Mouse (Mus musculus) MEL-GATA-1-ER (cell line): ENCODE data around the gene Ccdc124.

ENCODE experiments used
- DNase-seq: peaks from one replicate; pipeline ENCODE4 v3.0.0-alpha.2; 2012; ENCODE audit warnings: low read depth; ENCODE audit errors: extremely low read depth

Ccdc124 gene

DNA sequence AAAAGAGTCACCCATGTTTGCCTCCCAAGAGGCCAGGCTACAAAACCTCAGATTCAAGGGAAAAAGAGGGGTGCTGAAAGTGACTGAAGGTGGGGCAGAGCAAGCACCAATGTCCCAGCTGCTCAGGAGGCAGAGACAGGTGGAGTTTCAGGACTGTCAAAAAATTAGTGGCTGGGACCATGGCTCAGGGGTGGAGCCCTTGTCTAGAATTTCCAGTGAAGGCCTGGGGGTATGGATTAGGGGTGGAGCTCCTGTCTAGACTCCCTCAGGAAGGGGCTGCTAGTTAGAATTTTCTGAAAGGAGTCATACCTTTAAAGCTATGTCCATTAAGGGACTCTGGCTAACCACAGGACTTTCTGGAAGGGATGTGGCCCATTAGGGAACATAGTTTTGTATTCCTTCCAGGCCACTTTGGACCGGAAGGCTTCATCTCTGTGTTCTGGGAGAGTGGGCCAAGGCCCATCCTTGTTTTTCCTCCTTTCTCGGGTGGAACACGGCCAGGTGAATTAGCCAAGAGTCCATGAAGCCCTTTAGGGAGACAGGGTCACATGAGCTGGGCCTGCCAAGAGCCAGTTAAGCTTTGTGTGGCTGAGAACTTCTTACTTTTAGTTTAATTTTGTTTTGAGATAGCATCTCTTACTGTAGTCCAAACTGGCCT, 24.3 kb downstream of the Ccdc124 start:
- DNase-seq = no peak

- DNase-seq = no peak
Observed at GRCm38 (mm10) chr8:70846371-70847154, 27.2 kb downstream of the Ccdc124 start.

GRCm38 (mm10) chr8:70845108-70845507, 28.6 kb downstream of the Ccdc124 start:
- no peak for DNase-seq

DNA sequence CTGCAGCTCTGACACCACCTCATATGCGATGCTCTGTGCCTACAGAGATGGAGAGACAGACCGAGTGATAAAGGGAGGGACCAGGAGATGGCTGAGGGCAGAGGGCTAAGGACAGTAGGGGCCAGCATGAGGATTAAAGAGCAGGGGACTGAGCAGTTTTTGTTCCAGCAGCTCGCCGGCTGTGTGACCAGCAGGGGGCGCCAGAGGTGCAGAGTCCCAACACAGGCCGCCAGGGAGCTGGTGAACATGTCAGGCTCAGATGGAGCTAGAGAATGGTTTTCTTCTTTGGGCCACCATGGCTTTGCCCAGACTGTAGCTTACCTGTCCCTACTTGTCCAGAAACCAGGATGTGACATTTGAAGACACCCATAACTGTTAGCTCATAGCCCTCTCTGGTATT, 29.2 kb downstream of the Ccdc124 start:
- peak; percentile 26 for DNase-seq

- DNase-seq = no peak
Observed at GRCm38 (mm10) chr8:70843941-70844340, 29.8 kb downstream of the Ccdc124 start.

GRCm38 (mm10) chr8:70843214-70843773, 30.4 kb downstream of the Ccdc124 start:
- DNase-seq = no peak

DNA sequence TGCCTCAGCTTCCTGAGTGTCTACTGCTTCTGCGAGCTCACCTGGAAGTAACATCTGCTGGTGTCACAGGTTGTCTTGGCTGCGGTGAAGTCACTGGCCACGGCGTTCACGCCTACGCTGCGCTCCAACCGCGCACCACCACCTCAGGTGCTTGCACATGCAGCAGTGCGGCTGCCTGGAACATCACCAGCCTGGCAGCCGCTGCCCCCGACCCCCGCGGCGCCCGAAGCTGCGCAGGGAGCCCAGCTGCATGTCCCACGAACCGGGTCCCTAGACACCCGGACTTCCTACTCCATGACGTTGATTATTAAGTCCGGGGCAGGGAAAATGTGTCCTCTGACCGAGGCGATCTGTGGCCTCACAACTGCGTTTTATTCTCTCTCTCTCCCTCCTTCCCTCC, 31.3 kb downstream of the Ccdc124 start:
- DNase-seq = no peak

DNA sequence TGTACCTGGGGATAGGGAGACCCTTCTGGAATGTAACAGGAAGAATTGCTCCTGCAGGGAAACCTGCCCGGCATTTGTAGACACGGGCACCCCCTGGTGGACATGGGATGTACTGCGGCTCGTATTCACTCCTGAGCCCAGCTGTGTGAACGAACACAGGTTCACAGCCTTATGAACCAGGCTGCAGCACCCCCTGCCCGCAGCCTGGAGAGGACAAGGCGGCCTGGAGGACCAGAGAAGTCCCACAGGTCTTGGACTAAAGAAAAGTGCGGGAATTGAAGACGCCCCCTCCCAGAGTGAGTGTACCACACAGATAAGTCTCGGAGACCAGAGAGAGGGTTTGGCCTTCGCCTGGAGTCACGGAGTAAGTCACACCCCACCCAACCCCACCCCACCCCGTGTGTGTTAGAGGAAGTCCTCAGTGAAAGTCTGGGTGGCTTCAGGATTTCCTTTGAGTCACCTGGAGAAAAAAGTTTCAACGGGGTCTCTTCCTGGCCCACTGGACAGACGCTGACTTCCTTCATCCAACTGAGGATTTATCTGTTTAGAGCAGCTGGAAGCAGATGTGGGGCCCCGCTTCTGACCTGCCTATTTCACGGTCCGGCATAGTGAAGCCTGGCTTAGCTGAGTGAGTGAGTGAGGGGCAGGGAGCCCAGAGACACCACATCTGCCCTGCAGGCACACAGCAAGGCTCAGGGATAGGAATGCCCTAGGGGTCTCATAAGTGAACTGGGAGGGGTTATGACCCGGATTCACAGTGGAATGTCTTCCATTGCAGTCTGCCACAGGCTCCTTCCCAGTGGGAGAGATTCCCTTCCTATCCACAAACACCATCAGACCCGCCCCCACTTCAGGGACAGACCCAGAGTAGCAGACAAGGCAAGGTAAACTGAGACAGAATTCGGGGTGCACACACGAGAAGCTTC, 32.3 kb downstream of the Ccdc124 start:
- no peak for DNase-seq

DNA sequence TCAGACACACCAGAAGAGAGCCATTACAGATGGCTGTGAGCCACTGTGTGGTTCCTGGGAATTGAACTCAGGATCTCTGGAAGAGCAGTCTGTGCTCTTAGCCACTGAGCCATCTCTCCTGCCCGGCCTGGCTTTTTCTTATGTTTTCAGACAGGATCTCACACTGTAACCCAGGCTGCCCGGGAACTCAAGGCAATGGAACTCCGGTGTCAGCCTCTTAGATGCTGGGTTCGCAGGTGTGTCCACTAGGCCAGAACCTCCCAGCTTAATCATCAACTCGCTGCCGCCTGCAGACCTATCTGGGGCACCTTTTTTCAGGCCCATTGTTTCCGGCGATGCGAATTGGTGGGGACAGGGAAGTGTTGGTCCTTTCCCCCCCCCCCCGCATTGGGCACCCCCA, 33.1 kb downstream of the Ccdc124 start:
- no peak for DNase-seq

DNA sequence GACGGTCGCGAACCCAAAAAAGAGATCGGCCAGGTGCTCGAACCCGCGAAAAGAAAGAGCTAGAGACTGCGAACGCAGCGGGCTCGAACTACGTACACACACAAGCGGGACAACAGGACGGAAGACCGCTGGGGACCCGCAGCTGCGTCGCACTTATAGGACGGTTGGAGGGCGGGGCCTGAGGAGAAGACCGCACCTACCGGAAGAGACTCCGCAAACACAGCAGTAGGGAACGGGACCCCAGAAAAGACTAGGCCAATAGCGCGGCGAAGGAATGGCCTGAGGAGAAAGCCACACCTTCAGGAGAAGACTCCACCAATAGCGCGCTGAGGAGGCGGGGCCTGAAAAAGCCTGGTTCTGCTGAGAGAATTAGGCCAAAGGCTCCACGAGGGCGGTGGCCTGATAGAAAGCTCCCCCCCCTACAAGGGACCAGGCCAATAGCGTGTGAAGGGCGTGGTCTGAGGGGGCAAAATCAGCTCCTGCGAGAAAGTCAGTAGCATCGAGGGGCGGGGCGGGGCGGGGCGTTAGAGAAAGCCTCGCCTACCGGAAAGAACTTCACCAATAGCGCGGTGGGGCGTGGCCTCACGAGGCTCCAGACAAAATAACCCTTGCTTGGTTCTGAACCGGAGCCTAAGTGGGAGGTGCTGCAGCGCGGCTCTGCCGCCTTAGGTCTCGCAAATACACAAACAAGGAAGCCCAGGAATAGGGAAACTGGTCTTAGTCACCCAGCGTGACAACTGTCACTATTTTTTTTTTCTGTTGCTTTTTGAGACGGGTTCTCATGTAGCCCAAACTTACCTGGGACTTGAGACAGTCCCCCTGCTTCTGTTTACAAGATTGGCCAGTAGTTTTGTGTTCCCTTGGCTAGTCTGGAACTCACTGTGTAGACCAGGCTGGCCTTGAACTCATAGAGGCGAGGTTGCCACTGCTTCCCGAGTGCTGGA, 34.1 kb downstream of the Ccdc124 start, which contains the start of gene Arrdc2:
Arrdc2 (minus strand) TSS at position 313 of the 944 bp plus-strand sequence.
- DNase-seq = peak; percentile 99

DNA sequence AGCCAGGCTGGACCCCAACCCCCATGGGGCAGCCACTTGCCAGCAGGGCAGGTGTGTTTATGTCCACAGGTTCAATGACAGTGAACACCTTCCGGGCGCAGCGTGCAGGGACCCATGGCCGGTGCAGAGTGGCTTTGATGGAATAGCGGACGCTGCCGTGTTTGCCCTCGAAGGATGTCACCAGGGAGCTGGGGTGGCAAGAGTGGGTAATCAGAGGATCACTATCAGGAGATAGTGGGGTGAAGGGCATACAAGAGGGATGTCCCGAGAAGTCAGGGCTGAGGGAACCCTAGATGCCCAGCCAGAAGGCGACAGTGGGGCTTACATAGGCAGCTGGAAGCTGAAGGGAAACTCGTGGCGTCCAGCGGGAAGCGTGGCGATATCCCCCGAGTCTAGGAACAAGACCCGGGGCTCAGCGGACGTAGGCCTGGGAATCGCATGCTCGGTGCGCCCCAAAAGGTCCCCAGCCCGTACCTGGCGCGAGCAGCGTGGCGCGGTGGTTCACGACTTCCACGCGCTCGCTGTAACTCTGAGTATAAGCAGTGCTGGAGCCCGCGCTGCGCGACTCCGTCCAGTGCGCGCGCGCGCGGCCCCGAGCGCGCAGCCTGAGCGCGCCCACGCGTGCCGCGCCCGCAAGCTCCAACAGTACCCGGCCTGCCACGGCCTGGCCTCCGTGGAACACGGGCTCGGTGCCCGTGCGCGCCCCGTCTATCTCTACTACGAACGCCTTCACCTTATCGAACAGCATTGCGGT, 34.9 kb downstream of the Ccdc124 start:
- DNase-seq = no peak

- no peak for DNase-seq
Observed at GRCm38 (mm10) chr8:70836666-70837065, 37.1 kb downstream of the Ccdc124 start.

GRCm38 (mm10) chr8:70834071-70834470, 39.7 kb downstream of the Ccdc124 start:
- no peak for DNase-seq

DNA sequence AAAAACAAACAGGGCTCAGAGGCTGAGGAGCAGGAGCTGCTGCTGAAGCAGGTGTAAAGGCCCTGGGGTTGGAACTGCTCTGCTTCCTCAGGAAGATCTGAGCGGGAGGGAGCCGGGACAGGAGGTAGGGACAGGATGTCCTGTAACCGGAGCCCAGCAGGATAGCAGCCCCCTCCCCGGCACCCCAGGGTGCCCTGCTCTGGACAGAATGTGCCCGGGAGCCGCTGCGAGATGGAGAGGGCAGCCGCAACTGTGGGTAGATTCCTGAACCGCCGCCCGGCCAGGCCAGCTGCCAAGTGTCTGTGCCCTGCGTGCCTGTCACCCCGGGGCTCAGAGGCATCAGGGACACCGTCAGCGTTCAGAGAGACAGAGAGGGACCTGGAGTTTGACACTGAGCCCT, 40.2 kb downstream of the Ccdc124 start:
- DNase-seq = no peak

DNA sequence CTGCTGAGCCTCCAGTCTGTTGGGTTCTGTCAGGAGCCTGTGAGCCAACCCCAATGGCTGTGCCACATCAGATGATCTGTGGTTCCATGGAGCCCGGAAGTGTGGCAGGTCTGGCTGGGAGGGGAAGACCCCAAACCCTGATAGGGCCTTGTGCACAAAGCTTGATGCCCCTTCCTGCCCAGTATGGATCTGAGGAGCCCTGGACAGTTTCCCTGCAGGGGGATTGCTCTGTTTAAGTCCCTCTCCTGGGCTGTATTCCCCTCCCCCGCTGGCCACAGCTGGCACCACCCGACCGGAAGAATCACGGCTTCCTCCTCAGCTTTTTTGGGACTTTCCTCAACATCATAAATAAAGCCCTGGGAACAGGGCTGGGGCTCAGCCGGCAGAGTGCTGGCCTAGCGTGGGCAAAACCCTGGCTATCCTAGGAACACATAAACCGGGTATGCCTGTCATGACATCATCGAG, 40.7 kb downstream of the Ccdc124 start:
- DNase-seq = no peak

- DNase-seq = no peak
Observed at GRCm38 (mm10) chr8:70832371-70832770, 41.4 kb downstream of the Ccdc124 start.

DNA sequence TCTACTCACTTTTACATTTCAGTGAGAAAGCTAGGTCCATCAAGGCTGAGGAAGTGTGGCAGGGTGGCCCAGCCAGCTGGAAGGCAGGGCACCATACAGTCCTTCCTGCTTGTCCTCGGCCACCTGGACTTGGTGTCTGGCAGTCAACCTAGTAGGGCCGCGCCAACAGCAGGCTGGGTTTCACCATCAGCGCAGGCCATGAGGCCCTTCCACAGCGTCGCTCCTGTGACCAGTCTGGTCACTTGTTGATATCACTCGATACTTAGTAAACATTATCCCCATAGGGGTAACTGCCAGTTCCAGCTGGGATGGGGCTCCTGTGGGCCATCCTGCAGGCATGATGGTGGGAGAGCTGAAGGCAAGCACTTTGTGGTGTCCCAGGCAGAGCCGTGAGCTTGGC, 42.2 kb downstream of the Ccdc124 start:
- DNase-seq = no peak

GRCm38 (mm10) chr8:70827796-70828195, 45.9 kb downstream of the Ccdc124 start:
- no peak for DNase-seq

DNA sequence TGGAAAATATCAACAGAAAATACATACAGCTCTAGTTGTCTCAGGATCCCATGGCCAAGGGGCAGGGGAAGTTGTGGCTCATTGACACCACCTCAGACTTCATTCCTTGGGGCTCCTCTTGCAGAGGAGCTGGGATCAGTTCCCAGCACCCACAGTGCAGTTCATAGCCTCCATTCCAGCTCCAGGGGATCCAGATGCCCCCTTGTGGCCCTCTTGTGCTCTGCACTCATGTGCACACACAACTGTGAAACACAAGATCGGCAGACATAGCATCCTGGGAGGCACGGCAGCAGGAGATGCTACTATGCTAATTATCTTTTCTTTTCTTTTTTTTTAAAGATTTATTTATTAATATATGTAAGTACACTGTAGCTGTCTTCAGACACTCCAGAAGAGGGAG, 46.7 kb downstream of the Ccdc124 start:
- DNase-seq = no peak

DNA sequence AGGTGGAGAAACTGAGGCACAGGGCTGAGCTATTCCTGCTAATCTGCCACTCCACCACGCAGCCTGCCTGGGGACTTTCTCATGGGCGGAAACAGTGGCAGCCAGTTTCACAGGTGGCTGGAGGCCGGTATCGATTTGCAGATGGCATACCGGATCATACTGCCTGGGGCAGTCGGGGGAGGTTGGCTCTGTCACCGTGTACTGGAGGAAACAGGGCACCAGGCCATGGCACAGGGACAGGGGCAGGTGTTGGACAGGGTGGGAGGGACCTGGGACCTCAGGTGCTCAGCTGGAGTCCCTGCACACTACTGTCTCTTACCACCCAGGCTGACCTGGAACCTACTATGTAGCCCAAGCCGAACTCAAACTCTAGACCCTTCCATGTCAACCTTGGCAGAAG, 47.9 kb downstream of the Ccdc124 start:
- no peak for DNase-seq
